Mouse (Mus musculus) lung, embryonic 14.5 days (tissue): ENCODE results near the gene Frmpd2. TPM values are rescaled to one million over a fixed set of nuclear protein-coding genes. Genes with fewer than 3 reads are reported as not detected.
A peak's percentile ranks its signal among the peaks of the same experiment; 100 is the strongest.
"Not testable (repeated sequence)": the region's sequence is repeated elsewhere in the genome, so short reads cannot be mapped to it uniquely, and the experiment has no call there.

ENCODE experiments used
- ATAC-seq: fragments of 200-750 bp; cut with Nextera tagmentation; 2 replicates; pipeline ENCODE4 v1.8.0; 2017; ENCODE audit warnings: mild to moderate bottlenecking, moderate TSS enrichment, moderate library complexity; ENCODE audit not compliant: insufficient read depth
- DNase-seq: peaks from one replicate; pipeline ENCODE4 v3.0.0-alpha.2; 2015
- H3K27ac ChIP-seq: fragments of 300-500 bp; sonication (generic); 2 replicates; pipeline ENCODE4 v1.5.1; 2014; ENCODE audit warnings: low read depth, mild to moderate bottlenecking, moderate library complexity
- H3K27me3 ChIP-seq: fragments of 300-500 bp; sonication (generic); 2 replicates; pipeline ENCODE4 v1.6.1; 2014; ENCODE audit warnings: low read length, control low read depth; ENCODE audit not compliant: insufficient read depth
- H3K36me3 ChIP-seq: fragments of 300-500 bp; sonication (generic); 2 replicates; pipeline ENCODE4 v1.6.1; 2014; ENCODE audit warnings: control low read depth; ENCODE audit not compliant: insufficient read depth
- H3K4me1 ChIP-seq: fragments of 300-500 bp; sonication (generic); 2 replicates; pipeline ENCODE4 v1.6.1; 2014; ENCODE audit warnings: antibody characterized with exemption, control low read depth; ENCODE audit not compliant: insufficient read depth
- H3K4me2 ChIP-seq: fragments of 300-500 bp; sonication (generic); 2 replicates; pipeline ENCODE4 v1.6.1; 2014; ENCODE audit warnings: mild to moderate bottlenecking
- H3K4me3 ChIP-seq: fragments of 300-500 bp; sonication (generic); 2 replicates; pipeline ENCODE4 v1.5.1; 2014; ENCODE audit warnings: low read depth, low read length
- H3K9ac ChIP-seq: fragments of 300-500 bp; sonication (generic); 2 replicates; pipeline ENCODE4 v1.6.1; 2014
- H3K9me3 ChIP-seq: fragments of 300-500 bp; sonication (generic); 2 replicates; pipeline ENCODE4 v1.6.1; 2016; ENCODE audit warnings: low read depth, low read length, control low read depth
- CTCF ChIP-seq: IDR thresholded peaks from 2 replicates; pipeline ENCODE4 v1.5.1; 2016; ENCODE audit warnings: antibody characterized with exemption, low read depth
- WGBS: fragments of 180-500 bp; shearing (Covaris S2); extraction: QIAGEN DNeasy Blood & Tissue Kit; methylation state at CpG from one replicate; pipeline ENCODE4 v1.1.7; 2014; 5-methylcytosine and 5-hydroxymethylcytosine counted together
- polyA plus RNA-seq: library from polyadenylated mRNA; unstranded; fragments of >200 nt; fragmentation: Nextera tagmentation; extraction: Ambion mirVana; gene quantifications from 2 replicates; pipeline ENCODE4 v1.2.1, GENCODE M21; 2014

The Frmpd2 gene
- polyA plus RNA-seq = not detected in 2 replicates

DNA sequence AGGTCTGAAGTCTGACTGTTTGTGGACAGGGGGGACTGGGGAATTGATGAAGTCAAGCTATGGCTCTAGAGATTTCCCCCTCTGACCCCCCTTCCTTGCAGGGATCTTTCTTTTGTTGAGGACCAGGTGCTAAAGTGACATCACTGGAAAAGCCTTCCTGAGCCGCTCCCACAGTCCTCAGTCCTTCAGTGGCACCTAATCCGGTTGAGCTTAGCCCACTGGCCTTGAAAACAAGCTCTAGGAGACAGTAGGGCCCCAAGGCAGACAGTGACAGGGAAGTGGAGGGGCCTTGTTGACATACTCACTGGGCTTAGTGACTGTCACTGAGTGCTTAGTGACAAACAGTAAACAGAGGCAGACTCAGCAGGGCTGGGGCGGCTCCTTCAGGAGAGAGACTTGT, at the start of gene Frmpd2:
Frmpd2 (plus strand) TSS at position 366 of the 400 bp plus-strand sequence.
- no peak within 1 kb of the TSS for H3K4me2 ChIP-seq
- DNase-seq = no peak
- no peaks in the 10 kb centered on the region for H3K36me3 ChIP-seq
- H3K27me3 ChIP-seq = no peaks in the 10 kb centered on the region
- no peak within 1 kb of the TSS for H3K4me3 ChIP-seq
- peak; percentile 38; the same call in 1 of the 2 replicates for ATAC-seq
- TF ChIP-seq CTCF = no peak
- 22% methylated on average over 3 of the region's 3 CpGs for WGBS
- H3K27ac ChIP-seq = no peak within 1 kb of the TSS
- H3K4me1 ChIP-seq = no peaks in the 10 kb centered on the region; the same call in 1 of the 2 replicates
- no peak within 1 kb of the TSS for H3K9ac ChIP-seq
- H3K9me3 ChIP-seq = no peaks in the 10 kb centered on the region

DNA sequence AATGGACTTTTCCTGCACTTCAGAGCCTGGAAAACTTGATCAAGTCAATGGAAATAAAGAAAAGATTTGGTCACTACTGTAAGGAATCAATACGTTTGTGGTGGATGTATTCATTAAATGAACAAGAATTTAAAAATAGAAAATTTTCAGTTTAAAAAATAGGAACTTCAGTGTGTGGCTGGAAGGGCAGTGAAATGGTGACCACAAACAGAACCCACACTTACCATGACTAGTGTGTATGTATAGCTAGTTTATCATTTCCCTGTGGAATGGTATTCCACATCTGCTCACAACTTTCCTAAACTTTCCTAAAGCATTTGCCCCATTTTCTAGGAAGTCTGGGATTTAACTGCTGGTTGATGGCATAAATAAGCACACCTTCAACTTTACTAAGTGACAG, 48.5 kb upstream of the Frmpd2 start:
- TF ChIP-seq CTCF = no peak
- no peaks in the 10 kb centered on the region for H3K36me3 ChIP-seq
- ATAC-seq = no peak
- H3K4me3 ChIP-seq = no peak overlapping the region
- 83% methylated on average over 1 of the region's 1 CpGs for WGBS
- H3K27me3 ChIP-seq = no peaks in the 10 kb centered on the region
- no peak for DNase-seq
- H3K27ac ChIP-seq = no peak overlapping the region
- H3K4me1 ChIP-seq = no peaks in the 10 kb centered on the region
- H3K9ac ChIP-seq = no peak overlapping the region
- H3K9me3 ChIP-seq = no peaks in the 10 kb centered on the region
- no peak overlapping the region for H3K4me2 ChIP-seq

DNA sequence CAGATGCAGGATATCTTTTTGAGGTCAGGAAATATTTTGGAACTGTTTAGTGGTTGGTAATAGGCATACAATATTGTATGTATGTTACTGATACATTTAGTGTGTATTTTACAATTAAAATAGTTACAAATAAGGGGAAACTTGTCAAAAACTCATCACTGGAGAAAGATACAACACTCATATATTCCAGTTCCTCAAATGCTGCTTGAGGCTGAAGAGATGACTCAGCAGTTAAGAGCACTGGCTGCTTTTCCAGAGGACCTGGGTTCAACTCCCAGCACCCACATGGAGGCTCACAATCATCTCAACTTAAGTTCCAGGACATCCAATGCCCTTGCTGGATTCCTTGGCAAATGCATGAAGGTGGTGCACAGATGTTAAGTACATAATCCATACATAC, 47.4 kb upstream of the Frmpd2 start:
- H3K9me3 ChIP-seq = no peaks in the 10 kb centered on the region
- no peak for TF ChIP-seq CTCF
- H3K4me2 ChIP-seq = no peak overlapping the region
- no peak overlapping the region for H3K9ac ChIP-seq
- DNase-seq (no peak), ATAC-seq (no peak)
- H3K27me3 ChIP-seq = no peaks in the 10 kb centered on the region
- no peak overlapping the region for H3K27ac ChIP-seq
- H3K4me1 ChIP-seq = no peaks in the 10 kb centered on the region
- H3K36me3 ChIP-seq = no peaks in the 10 kb centered on the region
- H3K4me3 ChIP-seq = no peak overlapping the region

DNA sequence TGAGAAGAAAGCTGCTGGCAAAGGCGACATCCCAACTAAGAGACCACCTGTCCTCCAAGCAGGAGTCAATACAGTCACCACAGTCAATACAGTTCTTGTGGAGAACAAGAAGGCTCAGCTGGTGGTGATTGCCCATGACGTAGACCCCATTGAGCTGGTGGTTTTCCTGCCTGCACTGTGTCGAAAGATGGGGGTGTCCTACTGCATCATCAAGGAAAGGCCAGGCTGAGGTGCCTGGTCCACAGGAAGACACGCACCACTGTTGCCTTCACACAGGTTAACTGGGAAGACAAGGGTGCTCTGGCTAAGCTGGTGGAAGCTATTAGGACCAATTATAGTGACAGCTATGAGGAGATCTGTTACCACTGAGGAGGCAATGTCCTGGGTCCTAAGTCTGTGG, 39.0 kb upstream of the Frmpd2 start:
- not testable (repeated sequence) for DNase-seq, H3K27ac ChIP-seq, H3K9ac ChIP-seq, H3K9me3 ChIP-seq, H3K4me2 ChIP-seq, ATAC-seq, H3K4me1 ChIP-seq, H3K27me3 ChIP-seq, H3K4me3 ChIP-seq, H3K36me3 ChIP-seq
- 93% methylated on average over 4 of the region's 4 CpGs for WGBS

DNA sequence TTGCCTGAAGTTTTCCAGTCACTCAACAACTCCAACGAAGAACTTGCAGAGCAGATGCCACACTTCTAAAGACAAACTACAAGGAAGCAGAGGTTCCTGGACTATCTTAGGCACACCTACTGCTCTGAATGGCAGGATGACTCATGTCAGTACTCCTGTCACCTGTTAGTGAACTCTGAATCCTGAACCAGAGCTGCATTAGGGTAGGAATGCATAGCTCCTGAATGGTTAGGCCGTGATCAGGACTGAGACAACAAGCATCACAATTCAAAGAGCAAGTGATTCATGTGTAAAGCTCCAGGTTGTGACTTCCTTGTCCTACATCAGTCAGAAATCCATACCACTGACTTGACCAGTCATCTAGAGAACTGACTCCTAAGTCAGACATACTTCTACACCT, 27.7 kb upstream of the Frmpd2 start:
- Histone ChIP-seq H3K27me3 (no peaks in the 10 kb centered on the region), H3K27ac (no peak overlapping the region), H3K4me3 (no peak overlapping the region), H3K4me1 (no peaks in the 10 kb centered on the region), H3K9me3 (no peaks in the 10 kb centered on the region), H3K9ac (no peak overlapping the region), H3K4me2 (no peak overlapping the region), H3K36me3 (no peaks in the 10 kb centered on the region)
- no peak for TF ChIP-seq CTCF
- 63% methylated on average over 2 of the region's 2 CpGs for WGBS
- DNase-seq (no peak), ATAC-seq (no peak)

DNA sequence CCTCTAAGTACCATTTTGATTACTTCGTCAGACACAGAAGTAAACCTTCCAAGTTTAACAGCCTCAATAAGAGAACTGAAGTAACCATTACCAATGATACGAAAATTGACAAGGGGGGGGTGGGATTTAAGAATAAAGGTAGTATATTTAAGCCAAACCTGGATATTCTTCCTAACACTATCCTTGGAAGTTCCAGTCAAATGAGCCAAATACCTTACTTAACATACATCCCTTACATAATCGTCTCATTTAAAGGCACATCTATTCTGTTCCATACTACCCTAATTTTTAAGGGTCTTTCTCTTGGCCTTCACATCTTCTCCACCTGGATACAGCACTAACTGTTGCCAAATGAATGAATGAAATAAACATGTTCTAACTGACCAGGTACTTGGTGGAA, 25.5 kb upstream of the Frmpd2 start:
- TF ChIP-seq CTCF = no peak
- DNase-seq = no peak
- 27% methylated on average over 3 of the region's 3 CpGs for WGBS
- Histone ChIP-seq H3K4me2 (peak overlapping the region; percentile 64), H3K9me3 (no peaks in the 10 kb centered on the region), H3K27me3 (no peaks in the 10 kb centered on the region), H3K4me1 (no peaks in the 10 kb centered on the region), H3K9ac (peak overlapping the region; percentile 94), H3K4me3 (peak overlapping the region; percentile 92), H3K36me3 (no peaks in the 10 kb centered on the region), H3K27ac (no peak overlapping the region)
- ATAC-seq = no peak

DNA sequence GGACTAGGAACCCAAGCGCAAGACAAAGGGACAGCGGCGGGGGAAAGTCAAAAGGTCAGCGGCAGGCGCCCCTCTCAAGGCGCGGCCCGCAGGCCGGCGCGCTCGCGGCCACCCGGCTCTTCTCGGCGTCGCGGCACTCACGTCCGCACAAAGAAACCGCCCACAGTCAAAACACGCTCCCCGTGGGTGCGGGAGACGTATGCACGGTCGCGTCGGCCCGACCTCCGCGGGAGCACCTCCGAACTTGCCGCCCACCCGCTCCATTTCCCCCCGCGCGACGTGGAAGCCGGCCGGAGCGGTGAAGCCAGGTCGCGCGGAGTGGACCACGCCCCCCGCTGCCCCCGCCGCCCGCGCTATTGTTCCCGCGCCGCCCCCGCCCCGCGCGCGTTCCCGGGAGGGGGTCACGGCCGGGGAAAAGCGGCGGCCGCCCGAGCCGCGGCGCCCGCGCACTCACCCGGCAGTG, 24.9 kb upstream of the Frmpd2 start:
- ATAC-seq = peak; percentile 69
- Histone ChIP-seq H3K4me3 (peak overlapping the region; percentile 92), H3K27ac (peak overlapping the region; percentile 93), H3K9me3 (no peaks in the 10 kb centered on the region), H3K4me2 (peak overlapping the region; percentile 64), H3K4me1 (no peaks in the 10 kb centered on the region), H3K27me3 (no peaks in the 10 kb centered on the region), H3K36me3 (no peaks in the 10 kb centered on the region), H3K9ac (peak overlapping the region; percentile 94)
- under 1% methylated on average over 55 of the region's 72 CpGs for WGBS
- no peak for TF ChIP-seq CTCF
- DNase-seq = peak; percentile 61
